Mouse (Mus musculus): ENCODE measurements at regions not wholly inside any gene's neighbourhood (a gene's known extent, or its start where the extent isn't known, plus 50 kb on each side); places are given as distances from the start of the nearest gene placed in this dataset.

DNA sequence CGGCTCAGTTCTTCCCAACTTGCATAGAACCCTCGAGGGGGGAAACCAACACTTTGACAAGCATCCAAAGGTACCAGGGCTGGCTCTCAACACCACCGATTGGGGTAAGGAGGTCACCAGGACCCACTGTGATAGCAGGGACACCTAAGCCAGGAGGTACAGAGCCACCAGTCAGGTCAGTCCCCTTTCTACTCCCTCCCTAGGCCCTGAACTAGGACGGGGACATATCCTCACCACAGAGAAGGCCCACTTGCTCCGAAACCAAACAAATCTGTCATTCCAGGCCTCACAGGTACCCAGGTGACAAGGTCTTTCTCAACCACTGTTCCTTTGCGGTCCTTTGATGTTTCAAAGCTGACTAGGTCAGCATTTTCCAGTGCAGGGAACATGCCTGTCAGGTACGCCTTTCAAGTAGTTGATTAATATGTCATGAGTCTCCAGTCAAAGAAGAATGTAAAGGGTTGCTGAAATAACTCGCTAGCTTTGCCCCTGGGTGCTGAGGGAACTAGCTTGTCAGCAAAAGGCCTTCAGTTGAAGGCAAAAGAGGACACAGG is 95.4 kb downstream of the Zfp36l1 start:
- DNase-seq (ENCODE audit: low read depth): no peak

DNA sequence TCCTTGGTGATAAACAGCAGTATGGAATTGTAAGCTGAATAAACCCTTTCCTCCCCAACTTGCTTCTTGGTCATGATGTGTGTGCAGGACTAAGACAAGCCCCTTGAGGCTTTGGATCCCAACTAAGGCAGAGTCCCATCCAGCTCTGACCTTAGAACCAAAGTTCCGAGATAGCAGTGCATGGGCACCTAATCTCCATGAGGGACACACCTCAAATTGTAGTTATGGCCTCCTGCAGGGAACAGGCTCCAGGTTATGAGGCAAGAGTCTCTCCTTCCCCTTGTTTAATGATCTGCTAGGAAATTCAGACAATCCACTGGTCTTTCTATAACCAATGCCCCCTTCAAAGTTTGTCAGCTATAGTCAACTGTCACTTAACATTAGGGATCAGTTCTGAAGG is 96.9 kb downstream of the Zfp36l1 start:
- DNase-seq (ENCODE audit: low read depth): no peak

GRCm38 (mm10) chr12:80014598-80014983 is 98.2 kb downstream of the Zfp36l1 start:
- no peak for DNase-seq (ENCODE audit: low read depth)

GRCm38 (mm10) chr12:80013904-80014597 is 98.8 kb downstream of the Zfp36l1 start:
- peak; percentile 40 for DNase-seq (ENCODE audit: low read depth)

DNA sequence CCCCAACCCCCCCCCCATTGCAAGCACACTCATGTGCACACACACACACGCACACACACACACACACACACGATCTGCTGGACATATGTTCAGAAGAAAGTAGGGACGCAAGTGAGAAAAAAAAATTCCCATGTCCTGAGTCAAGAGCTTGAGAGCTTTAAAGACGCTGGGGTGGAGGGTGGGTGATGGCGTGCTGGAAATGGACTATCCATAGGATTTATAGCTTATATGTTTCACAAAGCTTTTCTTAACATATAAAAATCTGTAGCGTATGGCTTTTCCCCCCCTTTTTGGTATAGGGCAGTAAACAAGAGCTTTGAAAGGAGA is 99.3 kb downstream of the Zfp36l1 start:
- no peak for DNase-seq (ENCODE audit: low read depth)

GRCm38 (mm10) chr12:80011916-80012315 is 100.9 kb downstream of the Zfp36l1 start:
- DNase-seq (ENCODE audit: low read depth): no peak

DNA sequence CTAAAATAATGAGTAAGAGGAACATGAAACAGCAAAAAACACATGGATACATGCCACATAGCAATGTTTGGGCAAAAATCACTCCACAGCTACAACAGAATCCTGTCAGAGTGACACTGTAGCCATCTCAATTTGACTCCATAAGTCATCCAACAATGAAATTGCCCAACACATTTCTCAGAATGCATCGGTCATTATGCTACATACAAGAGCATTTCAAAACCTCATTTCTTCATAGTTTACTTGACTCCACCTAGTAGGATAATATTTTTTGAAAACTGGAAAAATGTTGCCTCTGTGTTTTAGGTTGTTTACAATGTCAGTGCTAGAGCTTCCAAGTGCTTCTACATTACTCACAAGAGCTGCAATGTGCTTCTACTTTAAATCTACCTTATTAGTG is 101.9 kb downstream of the Zfp36l1 start:
- no peak for DNase-seq (ENCODE audit: low read depth)

DNA sequence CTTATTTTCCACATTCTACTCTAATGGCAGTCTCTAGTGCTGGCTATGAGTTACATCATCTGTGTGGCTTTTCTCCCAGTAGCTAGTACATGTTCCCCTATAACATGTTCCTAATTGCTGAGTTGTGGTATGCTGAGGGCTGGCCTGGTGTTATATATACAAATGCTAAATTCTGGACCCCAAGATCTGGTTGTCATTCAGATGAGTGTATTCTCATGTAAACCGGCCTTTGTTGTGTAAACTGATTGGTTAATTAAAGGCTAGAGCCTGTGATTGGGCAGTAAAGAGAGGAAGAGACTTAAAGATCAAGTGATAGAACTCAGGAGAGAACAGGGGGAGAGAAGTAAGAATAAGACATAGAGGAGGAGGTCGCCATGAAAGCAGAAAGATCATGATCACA is 102.6 kb downstream of the Zfp36l1 start:
- DNase-seq (ENCODE audit: low read depth): no peak

- DNase-seq (ENCODE audit: low read depth): no peak
Observed at GRCm38 (mm10) chr12:80007849-80008248, 105.0 kb downstream of the Zfp36l1 start.

GRCm38 (mm10) chr12:80005227-80005919 is 107.4 kb downstream of the Zfp36l1 start:
- no peak for DNase-seq (ENCODE audit: low read depth)

DNA sequence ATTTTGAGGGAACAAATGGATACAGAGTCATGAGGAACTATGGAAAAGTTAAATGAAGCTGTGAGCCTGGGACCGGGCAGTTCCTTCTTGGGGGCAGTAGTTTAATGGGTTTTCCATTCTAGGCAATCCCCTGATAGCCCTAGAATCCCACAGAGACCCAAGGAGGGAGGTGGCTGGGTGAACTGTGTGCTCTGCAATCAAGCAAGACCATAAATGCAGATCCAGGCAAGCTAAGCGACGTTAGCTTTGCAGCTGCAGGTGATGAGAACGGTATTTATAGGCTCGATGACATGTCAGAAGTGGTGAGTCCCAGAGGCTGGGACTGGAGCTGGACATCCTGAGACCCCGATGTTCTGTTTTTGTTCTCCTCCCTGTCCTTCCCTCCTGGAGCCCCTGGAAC is 108.2 kb downstream of the Zfp36l1 start:
- no peak for DNase-seq (ENCODE audit: low read depth)

DNA sequence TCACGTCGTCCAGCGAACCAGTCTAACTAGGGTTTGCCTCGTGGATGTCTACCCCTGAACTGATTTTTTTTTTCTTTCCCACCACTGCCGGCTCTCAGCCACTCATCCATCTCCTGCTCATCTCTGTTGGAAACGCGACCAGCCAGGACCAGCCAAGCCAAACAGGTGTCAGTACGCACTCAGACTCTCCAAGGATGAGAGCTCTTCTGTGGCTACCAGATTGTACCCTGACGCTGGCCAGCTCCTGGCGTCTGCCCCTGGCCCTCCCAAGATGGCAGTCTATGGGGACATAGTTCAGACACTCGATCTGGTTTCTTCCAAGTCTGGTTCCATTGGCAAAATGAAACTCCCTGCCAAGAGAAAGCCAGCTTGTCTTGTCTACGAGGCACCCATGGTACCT is 109.3 kb downstream of the Zfp36l1 start:
- DNase-seq (ENCODE audit: low read depth): no peak

DNA sequence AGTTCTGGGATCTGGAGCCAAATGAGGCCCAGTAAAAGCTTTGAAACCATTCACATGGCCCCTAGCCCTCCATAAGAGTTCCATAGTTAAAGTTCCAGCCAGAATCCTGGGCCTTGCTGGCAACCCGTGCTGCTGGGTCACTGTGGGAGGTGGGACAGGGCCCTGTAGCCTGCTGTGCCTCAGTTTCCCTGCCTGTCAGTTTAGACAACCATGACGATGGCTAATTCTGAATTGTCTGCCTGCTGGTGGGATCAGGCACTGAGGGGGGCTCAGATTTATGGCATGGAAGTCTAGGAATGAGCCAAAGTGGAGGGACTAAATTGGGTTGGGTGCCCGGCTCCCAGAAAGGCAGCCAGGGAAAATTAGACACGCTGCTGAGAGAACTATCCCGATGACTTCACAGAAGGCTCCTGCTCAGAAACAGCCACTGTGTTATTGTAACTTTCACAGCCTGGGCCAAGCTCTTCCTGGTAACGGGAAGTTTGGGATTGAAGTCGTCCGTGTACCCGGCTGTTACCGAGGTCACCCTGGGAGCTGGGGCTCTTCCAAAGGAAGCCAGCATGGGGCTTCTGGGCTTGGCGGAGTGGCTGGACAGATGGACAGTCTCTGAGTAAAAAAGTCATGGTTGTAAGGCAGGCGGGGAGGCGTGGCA is 110.2 kb downstream of the Zfp36l1 start:
- DNase-seq (ENCODE audit: low read depth): no peak

DNA sequence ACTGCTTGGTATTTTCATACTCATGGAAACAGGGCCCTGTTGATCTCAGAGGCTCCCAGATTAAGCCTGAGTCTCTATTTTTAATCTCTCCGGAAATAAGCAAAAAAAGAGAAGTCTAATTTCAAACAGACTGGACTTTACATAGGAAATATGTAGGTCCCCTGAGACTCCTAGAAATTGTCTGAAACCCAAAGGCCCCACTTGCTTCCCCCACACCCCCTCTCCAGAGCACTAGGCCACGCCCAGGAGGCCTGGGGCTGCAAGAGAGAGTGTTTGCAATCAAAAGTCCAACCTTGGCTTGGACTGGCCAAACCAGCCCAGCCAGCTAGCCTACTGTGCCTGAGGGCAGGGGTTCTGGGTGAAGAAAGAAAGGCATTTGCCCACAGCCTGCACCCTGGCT is 111.0 kb downstream of the Zfp36l1 start:
- no peak for DNase-seq (ENCODE audit: low read depth)

DNA sequence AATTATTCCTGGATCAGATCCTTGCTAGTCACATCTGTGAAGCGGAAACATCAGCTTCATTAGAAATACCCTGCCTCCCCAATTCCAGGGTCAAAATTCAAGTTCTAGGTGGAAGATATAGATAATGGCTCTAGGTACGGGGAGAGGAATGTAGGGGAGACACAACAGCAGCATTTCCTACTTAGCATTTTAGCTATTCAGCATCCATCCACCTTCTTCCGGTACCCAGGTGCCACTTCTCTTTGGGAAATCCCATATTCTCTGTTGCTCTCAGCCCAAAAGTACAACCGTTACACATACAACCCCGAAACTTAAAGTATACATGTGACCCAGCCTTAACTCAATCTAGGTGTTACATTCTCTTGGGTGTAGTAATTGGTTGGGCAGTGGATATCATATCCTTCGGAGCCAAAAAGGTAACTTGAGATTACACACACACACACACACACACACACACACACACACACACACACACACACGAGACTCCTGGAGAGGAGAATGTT is 112.9 kb downstream of the Zfp36l1 start:
- no peak for DNase-seq (ENCODE audit: low read depth)

GRCm38 (mm10) chr12:79998788-79999187 is 114.0 kb downstream of the Zfp36l1 start:
- no peak for DNase-seq (ENCODE audit: low read depth)

DNA sequence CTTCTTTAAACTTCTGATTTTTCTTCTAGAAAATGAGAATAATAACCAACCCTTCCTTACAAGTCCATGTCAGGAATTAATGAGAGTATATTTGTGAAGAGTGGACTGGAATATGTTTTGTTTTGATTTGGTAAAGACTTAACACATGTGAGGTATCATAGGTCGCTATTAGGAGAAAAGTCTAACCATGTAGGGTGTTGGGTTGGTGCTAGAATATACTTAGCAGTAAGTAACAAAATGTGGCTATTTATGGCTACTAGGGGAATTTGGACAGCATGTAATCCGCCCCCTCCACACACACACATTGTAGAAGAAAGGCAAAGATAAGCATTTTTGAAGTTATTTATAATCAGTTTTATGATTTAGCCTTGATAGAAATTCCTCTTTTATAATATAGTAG is 114.5 kb downstream of the Zfp36l1 start:
- no peak for DNase-seq (ENCODE audit: low read depth)

DNA sequence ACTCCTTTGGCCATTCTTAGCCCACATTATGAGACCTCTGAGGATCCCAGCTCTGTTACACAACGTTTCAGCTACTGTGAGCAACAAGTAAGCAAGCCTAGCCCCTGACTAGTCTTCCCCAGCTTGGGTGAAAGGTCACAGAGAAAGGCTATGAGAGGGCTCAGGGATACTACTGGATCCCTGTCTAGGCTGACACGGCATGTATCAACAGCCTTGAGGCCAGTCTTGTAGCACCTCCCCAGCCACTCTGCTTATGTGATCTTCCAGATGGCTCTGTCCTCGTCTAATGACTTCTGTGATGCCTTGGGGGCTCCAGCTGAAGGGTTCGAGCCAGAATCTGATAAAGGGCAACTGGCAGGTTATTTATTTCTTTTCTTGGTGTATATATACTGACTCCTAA is 115.6 kb downstream of the Zfp36l1 start:
- no peak for DNase-seq (ENCODE audit: low read depth)

DNA sequence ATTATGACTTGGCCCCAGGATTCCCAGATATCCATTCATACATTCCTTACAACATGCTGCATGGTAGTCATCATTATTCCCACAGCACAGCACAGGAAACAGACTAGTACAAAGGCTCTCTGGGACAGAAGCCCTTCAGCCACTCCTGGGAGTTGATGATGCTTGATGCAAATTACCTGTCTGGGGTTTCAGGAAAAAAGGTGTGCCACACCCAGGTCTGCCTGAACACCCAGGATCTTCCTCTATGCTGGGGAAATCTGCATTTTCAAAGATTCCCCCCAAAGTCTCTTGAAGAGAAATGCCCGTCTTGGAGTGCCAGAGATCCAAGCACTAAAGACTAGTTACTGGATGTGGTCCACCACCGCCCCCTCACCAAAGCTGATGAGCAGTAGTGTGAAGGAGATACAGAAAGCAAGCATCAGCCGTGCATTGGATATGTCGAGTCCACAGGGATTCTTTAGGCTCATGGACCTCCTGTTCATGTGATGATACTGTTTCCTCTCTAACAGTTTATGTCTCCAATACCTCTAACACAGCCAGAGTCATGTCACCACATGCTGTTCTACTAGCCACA is 117.2 kb downstream of the Zfp36l1 start:
- no peak for DNase-seq (ENCODE audit: low read depth)

GRCm38 (mm10) chr12:79993821-79994571 is 118.8 kb downstream of the Zfp36l1 start:
- no peak for DNase-seq (ENCODE audit: low read depth)

DNA sequence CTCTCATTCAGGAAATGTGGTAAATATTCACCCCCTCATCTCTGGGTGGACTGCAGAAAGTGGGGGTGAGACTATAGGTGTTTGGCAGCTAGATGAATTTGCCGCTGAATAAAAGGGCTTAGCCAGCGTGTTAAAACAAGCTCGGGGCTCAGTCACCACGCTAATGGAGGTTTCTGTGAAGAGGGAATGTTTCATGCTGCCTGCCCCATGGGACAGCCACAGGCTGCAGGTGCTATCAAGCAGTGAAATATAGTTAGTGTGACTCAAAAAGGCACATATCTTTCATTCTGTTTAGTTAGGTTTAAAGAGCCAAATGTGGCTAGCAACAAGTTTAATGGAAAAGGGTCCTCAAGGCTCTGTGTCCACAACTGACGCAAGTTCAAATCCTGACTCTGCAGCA is 121.5 kb downstream of the Zfp36l1 start:
- no peak for DNase-seq (ENCODE audit: low read depth)

- DNase-seq (ENCODE audit: low read depth): no peak
Observed at GRCm38 (mm10) chr12:79990751-79991150, 122.1 kb downstream of the Zfp36l1 start.
